Mouse (Mus musculus) forebrain, embryonic 11.5 days (tissue): ENCODE measurements around the gene Erlec1. TPM values are rescaled to one million over a fixed set of nuclear protein-coding genes. Genes with fewer than 3 reads are reported as not detected.

Experiments used
- ATAC-seq: fragments of 200-750 bp; cut with Nextera tagmentation; replicated peaks from 2 replicates; pipeline ENCODE4 v1.8.0; 2017; ENCODE audit warnings: moderate TSS enrichment; ENCODE audit not compliant: low FRiP score
- DNase-seq: peaks from one replicate; pipeline ENCODE4 v3.0.0-alpha.2; 2017; ENCODE audit warnings: low spot score
- H3K27ac ChIP-seq: fragments of 300-500 bp; sonication (generic); 2 replicates; pipeline ENCODE4 v1.5.1; 2014; ENCODE audit warnings: low read depth, low read length
- H3K27me3 ChIP-seq: fragments of 300-500 bp; sonication (generic); 2 replicates; pipeline ENCODE4 v1.6.1; 2014; ENCODE audit warnings: mild to moderate bottlenecking, low read length, mixed read lengths; ENCODE audit not compliant: control insufficient read depth, insufficient read depth
- H3K36me3 ChIP-seq: fragments of 300-500 bp; sonication (generic); 2 replicates; pipeline ENCODE4 v1.6.1; 2014; ENCODE audit warnings: mild to moderate bottlenecking, low read length, moderate library complexity, mixed read lengths; ENCODE audit not compliant: control insufficient read depth, insufficient read depth
- H3K4me1 ChIP-seq: fragments of 300-500 bp; sonication (generic); replicated peaks from 2 replicates; pipeline ENCODE4 v1.6.1; 2014; ENCODE audit warnings: low read length, mixed read lengths; ENCODE audit not compliant: control insufficient read depth, insufficient read depth
- H3K4me2 ChIP-seq: fragments of 300-500 bp; sonication (generic); 2 replicates; pipeline ENCODE4 v1.6.1; 2014; ENCODE audit warnings: low read depth, mild to moderate bottlenecking, low read length, moderate library complexity, mixed read lengths; ENCODE audit not compliant: severe bottlenecking
- H3K4me3 ChIP-seq: fragments of 300-500 bp; sonication (generic); 2 replicates; pipeline ENCODE4 v1.5.1; 2014; ENCODE audit warnings: low read depth, low read length
- H3K9ac ChIP-seq: fragments of 300-500 bp; sonication (generic); 2 replicates; pipeline ENCODE4 v1.6.1; 2014; ENCODE audit warnings: low read length
- H3K9me3 ChIP-seq: fragments of 300-500 bp; sonication (generic); 2 replicates; pipeline ENCODE4 v1.6.1; 2016; ENCODE audit warnings: low read length, mixed read lengths; ENCODE audit not compliant: control insufficient read depth
- WGBS: fragments of 180-500 bp; shearing (Covaris S2); extraction: QIAGEN DNeasy Blood & Tissue Kit; methylation state at CpG from one replicate; pipeline ENCODE4 v1.1.7; 2014; 5-methylcytosine and 5-hydroxymethylcytosine counted together
- polyA plus RNA-seq: library from polyadenylated mRNA; unstranded; fragments of >200 nt; fragmentation: Nextera tagmentation; extraction: Ambion mirVana; gene quantifications from 2 replicates; pipeline ENCODE4 v1.2.1, GENCODE M21; 2014

Gene Erlec1
- 9.0 TPM in 2 replicates for polyA plus RNA-seq

DNA sequence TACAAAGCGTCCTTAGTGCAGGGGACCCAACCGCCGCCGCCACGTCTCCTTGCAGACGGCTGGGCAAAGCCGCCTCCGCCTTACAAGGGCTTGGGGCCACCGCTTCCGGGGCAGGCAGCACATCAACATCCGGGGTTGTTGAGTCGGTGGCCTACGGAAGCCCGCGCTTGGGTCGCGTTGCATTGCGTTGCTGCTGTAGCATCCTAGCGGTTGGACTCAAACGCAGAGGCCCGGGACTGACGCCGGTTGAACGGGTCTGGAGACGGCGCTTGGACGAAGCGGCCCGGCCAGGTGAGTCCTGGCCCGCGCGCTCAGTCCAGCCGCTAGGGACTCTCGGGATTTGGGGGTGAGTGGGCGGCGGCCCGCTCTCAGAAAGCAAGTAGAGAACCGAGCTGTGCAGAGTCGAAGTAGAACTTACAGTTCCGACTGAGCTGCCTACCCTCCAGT lies at the start of gene Erlec1:
Gene Erlec1, minus strand, starts transcription at position 57 of the 447 bp plus-strand sequence.
- ATAC-seq (peak; percentile 98), DNase-seq (peak; percentile 93)
- Histone ChIP-seq H3K9me3 (no peaks in the 10 kb centered on the region; the same call in 1 of the 2 replicates), H3K4me1 (0 out of 2 replicates have a peak, but pooled peaks cover 4% of the 10 kb centered on the region), H3K27ac (no peak within 1 kb of the TSS), H3K27me3 (no peaks in the 10 kb centered on the region), H3K9ac (peak within 1 kb of the TSS; percentile 71), H3K36me3 (no peaks in the 10 kb centered on the region), H3K4me2 (peak within 1 kb of the TSS; percentile 59), H3K4me3 (peak within 1 kb of the TSS; percentile 76)
- WGBS: under 1% methylated on average over 40 of the region's 40 CpGs

GRCm38 (mm10) chr11:31001169-31001908 lies 47.2 kb upstream of the Erlec1 start:
- no peaks in the 10 kb centered on the region for H3K4me1 ChIP-seq
- DNase-seq (no peak), ATAC-seq (no peak)
- H3K4me2 ChIP-seq: no peak overlapping the region
- H3K27me3 ChIP-seq: no peaks in the 10 kb centered on the region
- no peaks in the 10 kb centered on the region for H3K9me3 ChIP-seq
- H3K27ac ChIP-seq: no peak overlapping the region
- no peaks in the 10 kb centered on the region for H3K36me3 ChIP-seq
- no peak overlapping the region for H3K4me3 ChIP-seq
- 88% methylated on average over 4 of the region's 4 CpGs for WGBS
- no peak overlapping the region for H3K9ac ChIP-seq

DNA sequence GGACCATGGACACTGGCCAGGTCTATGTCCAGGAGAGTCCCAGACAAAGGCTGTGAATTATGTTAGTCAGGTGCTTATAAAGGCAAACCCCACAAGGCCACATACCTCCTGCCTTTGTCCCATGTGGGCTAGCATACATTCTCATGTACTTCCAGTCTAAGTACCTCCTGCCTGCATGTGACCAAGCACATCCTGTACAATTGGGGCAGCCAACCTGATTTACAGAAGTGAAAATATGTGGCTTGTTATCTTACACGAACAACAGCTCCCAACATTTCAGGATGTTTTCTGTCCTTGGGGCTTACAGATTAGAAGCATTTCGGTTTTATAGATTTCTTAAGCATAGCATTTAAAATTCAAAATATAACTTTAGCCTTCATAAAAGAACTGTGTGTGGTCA lies 45.9 kb upstream of the Erlec1 start:
- Histone ChIP-seq H3K27me3 (no peaks in the 10 kb centered on the region), H3K27ac (no peak overlapping the region), H3K36me3 (no peaks in the 10 kb centered on the region), H3K4me3 (no peak overlapping the region), H3K4me2 (no peak overlapping the region), H3K9ac (no peak overlapping the region), H3K4me1 (no peaks in the 10 kb centered on the region), H3K9me3 (no peaks in the 10 kb centered on the region)
- ATAC-seq: no peak
- DNase-seq: no peak
- WGBS: 88% methylated on average over 2 of the region's 2 CpGs

DNA sequence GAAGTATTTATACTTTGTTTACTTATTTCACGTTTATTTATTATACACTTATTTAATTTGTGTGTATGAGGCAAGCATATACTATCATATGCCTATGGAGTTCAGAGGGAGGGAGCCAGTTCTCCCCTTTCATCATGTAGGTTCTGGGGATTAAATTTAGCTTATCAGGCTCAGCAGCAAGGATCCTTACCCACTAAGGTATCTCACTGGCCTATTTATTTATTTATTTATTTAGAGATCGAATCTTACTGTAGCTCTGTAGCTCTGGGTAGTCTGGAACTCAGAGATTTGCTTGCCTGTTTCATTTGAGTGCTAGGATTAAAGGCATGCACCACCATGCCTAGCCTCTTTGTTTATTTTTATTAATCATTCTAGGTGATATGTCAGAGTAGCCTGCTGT lies 44.6 kb upstream of the Erlec1 start:
- DNase-seq: no peak
- H3K27ac ChIP-seq: no peak overlapping the region

GRCm38 (mm10) chr11:30998199-30998598 lies 44.1 kb upstream of the Erlec1 start:
- ATAC-seq: no peak
- 94% methylated on average over 5 of the region's 5 CpGs for whole genome bisulfite sequencing

More for the DNA sequence above, 44.6 kb upstream of the Erlec1 start:
- Histone ChIP-seq H3K27me3 (no peaks in the 10 kb centered on the region), H3K36me3 (no peaks in the 10 kb centered on the region), H3K9me3 (no peaks in the 10 kb centered on the region), H3K4me3 (no peak overlapping the region), H3K4me1 (no peaks in the 10 kb centered on the region), H3K9ac (no peak overlapping the region), H3K4me2 (no peak overlapping the region)
- 88% methylated on average over 2 of the region's 2 CpGs for WGBS
- no peak for ATAC-seq

GRCm38 (mm10) chr11:30996670-30997069 lies 42.5 kb upstream of the Erlec1 start:
- H3K4me1 ChIP-seq: no peaks in the 10 kb centered on the region
- no peak overlapping the region for H3K4me3 ChIP-seq
- no peaks in the 10 kb centered on the region for H3K27me3 ChIP-seq
- no peaks in the 10 kb centered on the region for H3K9me3 ChIP-seq
- WGBS: 85% methylated on average over 3 of the region's 3 CpGs
- no peak for DNase-seq
- ATAC-seq: no peak
- H3K4me2 ChIP-seq: no peak overlapping the region
- H3K9ac ChIP-seq: no peak overlapping the region
- H3K36me3 ChIP-seq: no peaks in the 10 kb centered on the region
- no peak overlapping the region for H3K27ac ChIP-seq

More at GRCm38 (mm10) chr11:30998199-30998598, 44.1 kb upstream of the Erlec1 start:
- Histone ChIP-seq H3K27ac (no peak overlapping the region), H3K4me2 (no peak overlapping the region), H3K9me3 (no peaks in the 10 kb centered on the region), H3K36me3 (no peaks in the 10 kb centered on the region), H3K27me3 (no peaks in the 10 kb centered on the region), H3K9ac (no peak overlapping the region), H3K4me1 (no peaks in the 10 kb centered on the region), H3K4me3 (no peak overlapping the region)
- no peak for DNase-seq

DNA sequence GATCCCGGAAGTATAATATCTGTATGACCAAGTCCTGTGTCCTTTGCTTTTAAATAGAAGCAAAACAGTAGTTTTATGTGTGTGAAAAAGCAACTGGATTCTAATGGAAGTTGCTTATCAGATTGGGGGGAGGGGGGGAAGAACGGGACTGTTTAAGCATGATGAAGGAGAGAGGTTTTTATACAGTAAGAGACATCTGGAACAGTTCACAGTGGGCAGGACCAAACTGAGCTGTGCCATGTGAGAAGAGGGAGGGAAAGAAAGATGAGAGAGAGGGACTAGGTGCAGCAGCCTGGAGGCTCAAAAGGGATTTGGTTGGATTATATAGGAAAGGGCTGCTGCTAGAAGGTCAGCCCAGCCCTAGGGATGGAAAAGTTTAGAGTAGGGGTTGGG lies 32.5 kb upstream of the Erlec1 start:
- 0 out of 2 replicates have a peak, but pooled peaks cover 4% of the 10 kb centered on the region for H3K4me1 ChIP-seq
- no peak overlapping the region for H3K27ac ChIP-seq
- no peaks in the 10 kb centered on the region for H3K9me3 ChIP-seq
- H3K27me3 ChIP-seq: no peaks in the 10 kb centered on the region
- WGBS: 7% methylated on average over 2 of the region's 2 CpGs
- peak; percentile 47 for DNase-seq
- peak overlapping the region; percentile 75 for H3K4me2 ChIP-seq
- H3K36me3 ChIP-seq: no peaks in the 10 kb centered on the region
- H3K9ac ChIP-seq: peak overlapping the region; percentile 73
- peak; percentile 72 for ATAC-seq
- peak overlapping the region; percentile 57 for H3K4me3 ChIP-seq

- H3K9ac ChIP-seq: peak within 1 kb of the TSS; percentile 73
- H3K4me1 ChIP-seq: 0 out of 2 replicates have a peak, but pooled peaks cover 4% of the 10 kb centered on the region
- peak within 1 kb of the TSS; percentile 75 for H3K4me2 ChIP-seq
- WGBS: 1% methylated on average over 22 of the region's 22 CpGs
- H3K27ac ChIP-seq: no peak within 1 kb of the TSS
- H3K9me3 ChIP-seq: no peaks in the 10 kb centered on the region
- peak within 1 kb of the TSS; percentile 57 for H3K4me3 ChIP-seq
- DNase-seq (peak; percentile 91), ATAC-seq (peak; percentile 98)
- H3K36me3 ChIP-seq: no peaks in the 10 kb centered on the region
- no peaks in the 10 kb centered on the region for H3K27me3 ChIP-seq
These were observed 31.9 kb upstream of the Erlec1 start, which contains the start of gene Chac2 for GRCm38 (mm10) chr11:30985877-30986624. Gene Chac2, minus strand, starts transcription at chr11:30986350.
